Mouse (Mus musculus) liver, embryonic 16.5 days (tissue): ENCODE results near the gene Scnn1b. TPM values are rescaled to one million over a fixed set of nuclear protein-coding genes. Genes with fewer than 3 reads are reported as not detected.

Experiments
- ATAC-seq: fragments of 200-750 bp; cut with Nextera tagmentation; 2 replicates; pipeline ENCODE4 v1.8.0; 2017; ENCODE audit warnings: low read depth, mild to moderate bottlenecking, moderate number of reproducible peaks, moderate library complexity
- H3K27ac ChIP-seq: fragments of 300-500 bp; sonication (generic); 2 replicates; pipeline ENCODE4 v1.5.1; 2014; ENCODE audit warnings: mild to moderate bottlenecking, low read length
- H3K27me3 ChIP-seq: fragments of 300-500 bp; sonication (generic); 2 replicates; pipeline ENCODE4 v1.6.1; 2014; ENCODE audit warnings: low read depth, low read length, mixed read lengths; ENCODE audit not compliant: control insufficient read depth, insufficient read depth
- H3K36me3 ChIP-seq: fragments of 300-500 bp; sonication (generic); 2 replicates; pipeline ENCODE4 v1.6.1; 2014; ENCODE audit warnings: mild to moderate bottlenecking; ENCODE audit not compliant: control insufficient read depth, insufficient read depth
- H3K4me1 ChIP-seq: fragments of 300-500 bp; sonication (generic); 2 replicates; pipeline ENCODE4 v1.6.1; 2014; ENCODE audit warnings: low read depth, low read length, mixed read lengths; ENCODE audit not compliant: control insufficient read depth
- H3K4me2 ChIP-seq: fragments of 300-500 bp; sonication (generic); 2 replicates; pipeline ENCODE4 v1.6.1; 2014; ENCODE audit warnings: low read depth, low read length, mixed read lengths
- H3K4me3 ChIP-seq: fragments of 300-500 bp; sonication (generic); 2 replicates; pipeline ENCODE4 v1.5.1; 2014; ENCODE audit warnings: low read depth, mild to moderate bottlenecking, low read length
- H3K9ac ChIP-seq: fragments of 300-500 bp; sonication (generic); 2 replicates; pipeline ENCODE4 v1.6.1; 2014; ENCODE audit warnings: low read depth, low read length
- H3K9me3 ChIP-seq: fragments of 300-500 bp; sonication (generic); replicated peaks from 2 replicates; pipeline ENCODE4 v1.6.1; 2016; ENCODE audit warnings: low read length; ENCODE audit not compliant: control insufficient read depth
- WGBS: fragments of 180-500 bp; shearing (Covaris S2); extraction: QIAGEN DNeasy Blood & Tissue Kit; methylation state at CpG from one replicate; pipeline ENCODE4 v1.1.7; 2014; ENCODE audit not compliant: insufficient replicate concordance; 5-methylcytosine and 5-hydroxymethylcytosine counted together
- polyA plus RNA-seq: library from polyadenylated mRNA; unstranded; fragments of >200 nt; fragmentation: Nextera tagmentation; extraction: Ambion mirVana; gene quantifications from 2 replicates; pipeline ENCODE4 v1.2.1, GENCODE M21; 2015

Scnn1b gene
- polyA plus RNA-seq = not detected in 2 replicates

DNA sequence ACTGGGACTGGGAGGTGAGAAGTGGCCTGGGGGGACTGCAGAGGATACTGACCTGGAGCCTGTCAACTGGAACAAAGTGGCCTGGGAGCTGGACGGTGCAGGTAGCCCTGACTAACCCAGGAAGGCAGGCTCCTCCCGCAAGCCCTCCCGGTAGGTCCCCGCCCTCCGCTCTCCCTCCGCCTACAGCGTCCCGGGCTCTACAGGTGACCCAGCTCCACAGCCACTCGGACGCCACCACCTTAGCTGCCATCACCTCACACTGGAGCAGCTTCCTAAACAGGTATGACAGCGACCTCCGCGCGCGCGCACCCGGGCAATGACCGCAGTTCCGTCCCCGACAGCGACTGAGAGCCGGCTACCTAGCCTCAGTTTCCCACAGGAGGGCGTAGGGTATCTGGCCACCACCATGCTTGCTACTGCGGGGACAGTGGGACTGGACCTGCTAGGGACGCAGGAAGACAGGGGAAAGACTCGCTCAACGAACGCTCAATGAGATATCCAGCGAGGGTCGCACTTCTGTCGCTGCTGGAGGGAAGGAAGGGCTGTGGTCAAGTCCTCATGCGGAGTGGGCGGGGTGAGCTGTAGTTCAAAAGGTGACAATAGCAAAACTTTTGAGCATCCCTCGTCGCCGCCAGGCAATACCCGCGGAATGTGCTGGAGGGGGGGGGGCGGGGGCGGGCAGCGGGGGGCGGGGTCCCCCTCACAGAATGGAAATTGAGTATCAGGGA, at the start of gene Scnn1b:
TSS of gene Scnn1b (plus strand) at position 181 of the 728 bp plus-strand sequence.
- Histone ChIP-seq H3K27ac (no peak within 1 kb of the TSS), H3K4me3 (no peak within 1 kb of the TSS), H3K9ac (no peak within 1 kb of the TSS), H3K9me3 (no peaks in the 10 kb centered on the region), H3K27me3 (peaks cover 20% of the 10 kb centered on the region), H3K4me2 (no peak within 1 kb of the TSS), H3K4me1 (no peaks in the 10 kb centered on the region), H3K36me3 (no peaks in the 10 kb centered on the region)
- ATAC-seq = no peak
- 5% methylated on average over 39 of the region's 42 CpGs for WGBS

- Histone ChIP-seq H3K27me3 (no peaks in the 10 kb centered on the region), H3K4me2 (no peak overlapping the region), H3K9ac (no peak overlapping the region), H3K36me3 (no peaks in the 10 kb centered on the region), H3K4me1 (no peaks in the 10 kb centered on the region), H3K9me3 (no peaks in the 10 kb centered on the region), H3K27ac (no peak overlapping the region), H3K4me3 (no peak overlapping the region)
- no peak for ATAC-seq
- WGBS = 73% methylated on average over 6 of the region's 6 CpGs
These were observed 43.2 kb upstream of the Scnn1b start for GRCm38 (mm10) chr7:121821632-121822031.

GRCm38 (mm10) chr7:121828481-121828880, 36.4 kb upstream of the Scnn1b start:
- no peak overlapping the region for H3K4me2 ChIP-seq
- H3K9me3 ChIP-seq = no peaks in the 10 kb centered on the region
- no peaks in the 10 kb centered on the region for H3K27me3 ChIP-seq
- no peaks in the 10 kb centered on the region for H3K4me1 ChIP-seq
- H3K36me3 ChIP-seq = no peaks in the 10 kb centered on the region
- no peak overlapping the region for H3K27ac ChIP-seq
- H3K9ac ChIP-seq = no peak overlapping the region
- 62% methylated on average over 1 of the region's 1 CpGs for WGBS
- ATAC-seq = no peak
- no peak overlapping the region for H3K4me3 ChIP-seq

GRCm38 (mm10) chr7:121835392-121835791, 29.4 kb upstream of the Scnn1b start:
- H3K4me1 ChIP-seq = no peaks in the 10 kb centered on the region
- no peak overlapping the region for H3K4me3 ChIP-seq
- H3K36me3 ChIP-seq = no peaks in the 10 kb centered on the region
- no peaks in the 10 kb centered on the region for H3K27me3 ChIP-seq
- no peak for ATAC-seq
- no peak overlapping the region for H3K9ac ChIP-seq
- H3K27ac ChIP-seq = no peak overlapping the region
- WGBS = 69% methylated on average over 7 of the region's 7 CpGs
- H3K9me3 ChIP-seq = no peaks in the 10 kb centered on the region
- H3K4me2 ChIP-seq = no peak overlapping the region

GRCm38 (mm10) chr7:121836827-121837226, 28.0 kb upstream of the Scnn1b start:
- H3K9me3 ChIP-seq = no peaks in the 10 kb centered on the region
- 79% methylated on average over 7 of the region's 7 CpGs for WGBS
- H3K27me3 ChIP-seq = no peaks in the 10 kb centered on the region
- H3K4me3 ChIP-seq = no peak overlapping the region
- ATAC-seq = no peak
- no peak overlapping the region for H3K27ac ChIP-seq
- no peaks in the 10 kb centered on the region for H3K4me1 ChIP-seq
- no peaks in the 10 kb centered on the region for H3K36me3 ChIP-seq
- H3K9ac ChIP-seq = no peak overlapping the region
- H3K4me2 ChIP-seq = no peak overlapping the region

- no peaks in the 10 kb centered on the region for H3K4me1 ChIP-seq
- no peak overlapping the region for H3K4me2 ChIP-seq
- no peaks in the 10 kb centered on the region for H3K36me3 ChIP-seq
- H3K27me3 ChIP-seq = no peaks in the 10 kb centered on the region
- no peaks in the 10 kb centered on the region for H3K9me3 ChIP-seq
- H3K4me3 ChIP-seq = no peak overlapping the region
- 72% methylated on average over 7 of the region's 7 CpGs for WGBS
- no peak for ATAC-seq
- H3K27ac ChIP-seq = no peak overlapping the region
- no peak overlapping the region for H3K9ac ChIP-seq
These were observed 24.0 kb upstream of the Scnn1b start for GRCm38 (mm10) chr7:121840810-121841209.

GRCm38 (mm10) chr7:121842234-121842633, 22.6 kb upstream of the Scnn1b start:
- Histone ChIP-seq H3K9ac (no peak overlapping the region), H3K27ac (no peak overlapping the region), H3K27me3 (no peaks in the 10 kb centered on the region), H3K9me3 (no peaks in the 10 kb centered on the region), H3K4me2 (no peak overlapping the region), H3K4me1 (no peaks in the 10 kb centered on the region), H3K36me3 (no peaks in the 10 kb centered on the region), H3K4me3 (no peak overlapping the region)
- no peak for ATAC-seq
- 42% methylated on average over 6 of the region's 6 CpGs for WGBS

- Histone ChIP-seq H3K36me3 (no peaks in the 10 kb centered on the region), H3K27me3 (no peaks in the 10 kb centered on the region), H3K9ac (no peak overlapping the region), H3K4me2 (no peak overlapping the region), H3K27ac (no peak overlapping the region), H3K4me1 (no peaks in the 10 kb centered on the region), H3K9me3 (no peaks in the 10 kb centered on the region), H3K4me3 (no peak overlapping the region)
- 45% methylated on average over 6 of the region's 6 CpGs for WGBS
- no peak for ATAC-seq
These were observed 18.9 kb upstream of the Scnn1b start for GRCm38 (mm10) chr7:121845964-121846363.

GRCm38 (mm10) chr7:121848537-121849168, 16.2 kb upstream of the Scnn1b start:
- 69% methylated on average over 9 of the region's 9 CpGs for WGBS
- no peaks in the 10 kb centered on the region for H3K9me3 ChIP-seq
- no peak overlapping the region for H3K4me2 ChIP-seq
- no peaks in the 10 kb centered on the region for H3K27me3 ChIP-seq
- H3K36me3 ChIP-seq = no peaks in the 10 kb centered on the region
- H3K27ac ChIP-seq = no peak overlapping the region
- ATAC-seq = 0 out of 2 replicates have a peak, but pooled peaks have one; percentile 11
- no peaks in the 10 kb centered on the region for H3K4me1 ChIP-seq
- H3K9ac ChIP-seq = no peak overlapping the region
- no peak overlapping the region for H3K4me3 ChIP-seq
